Mouse (Mus musculus) spleen, adult 18-20 months (tissue): ENCODE data around the gene Sergef.
"Not testable (repeated sequence)": the region's sequence is repeated elsewhere in the genome, so short reads cannot be mapped to it uniquely, and the experiment has no call there.

Source experiments
- DNase-seq, 2 experiments: peaks; one replicate each; pipeline ENCODE4 v3.0.0; 2022; ENCODE audit warnings: mixed read lengths in 2 of 2

Sergef gene

DNA sequence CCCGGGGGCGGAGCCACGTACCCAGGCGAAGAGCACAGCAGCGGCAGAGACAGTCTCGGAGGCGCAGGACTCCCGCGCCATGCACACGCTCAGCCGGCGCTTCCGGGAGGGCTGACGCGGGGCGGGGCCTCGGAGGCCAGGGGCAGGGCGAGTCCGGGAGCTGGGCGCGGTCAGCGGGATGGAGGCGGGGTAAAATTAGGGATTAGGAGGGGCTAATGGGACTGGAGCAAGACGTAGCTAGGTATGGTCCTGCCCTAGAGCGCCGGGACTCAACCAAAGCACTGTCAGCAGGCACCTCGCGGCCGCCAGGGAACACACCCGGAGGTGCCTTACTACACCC is at the start of gene Sergef:
Gene Sergef (minus strand): TSS at position 116 of the 340 bp plus-strand sequence.
- peak; percentile 83 to 88 for DNase-seq

DNA sequence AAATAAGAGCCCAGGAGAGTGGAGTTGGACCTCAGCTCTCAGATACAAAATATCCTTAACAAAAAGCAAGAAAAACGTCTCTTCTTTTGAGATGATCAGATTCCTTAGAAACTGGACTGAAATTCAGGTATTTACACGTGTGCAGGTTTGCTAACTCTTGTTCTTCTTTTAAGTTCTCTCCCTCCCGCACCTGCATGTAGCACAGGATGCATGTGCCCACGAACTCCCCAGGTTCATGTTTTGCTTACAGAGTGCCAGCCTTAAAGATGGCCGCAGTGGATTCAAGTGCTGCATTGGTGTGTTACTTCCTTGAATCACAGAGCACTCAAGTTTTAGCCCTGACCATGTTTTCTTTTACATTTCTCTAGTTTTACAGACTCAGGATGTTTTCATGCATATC is 47.2 kb upstream of the Sergef start:
- peak; percentile 18 to 33 for DNase-seq

DNA sequence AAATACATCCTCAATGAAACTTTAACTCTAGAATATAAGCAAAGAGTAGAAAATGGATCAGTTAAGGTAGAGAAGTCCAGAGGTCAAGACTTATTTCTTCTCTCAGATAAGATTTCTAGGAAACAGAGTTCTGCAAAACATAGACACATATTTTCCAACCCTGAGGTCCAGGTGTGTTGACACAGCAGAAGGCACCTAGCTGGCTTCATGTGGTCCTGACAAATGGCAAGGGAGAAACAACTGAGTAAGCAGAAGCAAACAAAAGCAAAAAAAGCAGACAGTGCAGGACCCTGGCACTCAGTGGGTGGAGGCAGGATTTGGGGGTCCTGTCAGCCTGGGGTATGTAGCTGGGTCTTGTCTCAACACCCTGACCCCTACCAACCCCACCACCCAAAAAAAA is 41.1 kb upstream of the Sergef start:
- DNase-seq = no peak

DNA sequence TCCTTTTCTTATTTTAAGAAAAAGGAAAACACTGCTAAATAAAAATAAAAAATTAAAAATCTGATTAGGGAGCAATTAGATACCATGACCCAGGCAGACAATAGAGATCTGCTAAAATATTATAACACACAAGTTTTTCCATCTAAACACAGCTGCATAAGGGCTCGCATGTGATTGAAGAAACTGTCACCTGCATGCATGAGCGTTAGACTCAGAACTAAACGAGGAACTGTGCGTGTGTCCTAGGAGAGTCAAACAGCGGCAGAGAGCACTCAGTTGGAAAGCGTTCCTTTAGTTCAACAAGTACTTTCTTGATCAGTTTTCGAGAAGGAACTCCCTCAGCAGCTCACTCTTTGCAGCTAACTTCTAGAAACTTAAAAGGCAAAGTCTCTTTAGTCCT is 39.4 kb upstream of the Sergef start:
- not testable (repeated sequence) for DNase-seq

DNA sequence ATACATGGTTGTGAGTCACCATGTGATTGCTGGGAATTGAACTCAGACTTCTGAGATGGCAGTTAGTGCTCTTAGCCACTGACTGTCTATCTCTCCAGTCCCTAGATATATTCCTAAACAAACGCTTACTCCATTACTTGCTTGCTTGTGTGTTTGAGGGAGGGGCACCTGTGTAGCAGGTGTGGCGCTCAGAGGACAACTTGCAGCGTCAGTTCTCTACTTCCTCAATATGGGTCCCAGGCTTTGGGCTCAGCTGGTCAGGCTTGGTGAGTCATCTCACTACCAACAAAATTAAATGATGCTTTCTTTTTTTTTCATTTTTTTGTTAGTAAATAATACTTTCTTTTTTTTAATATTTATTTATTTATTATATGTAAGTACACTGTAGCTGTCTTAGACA is 38.8 kb upstream of the Sergef start:
- DNase-seq = no peak

DNA sequence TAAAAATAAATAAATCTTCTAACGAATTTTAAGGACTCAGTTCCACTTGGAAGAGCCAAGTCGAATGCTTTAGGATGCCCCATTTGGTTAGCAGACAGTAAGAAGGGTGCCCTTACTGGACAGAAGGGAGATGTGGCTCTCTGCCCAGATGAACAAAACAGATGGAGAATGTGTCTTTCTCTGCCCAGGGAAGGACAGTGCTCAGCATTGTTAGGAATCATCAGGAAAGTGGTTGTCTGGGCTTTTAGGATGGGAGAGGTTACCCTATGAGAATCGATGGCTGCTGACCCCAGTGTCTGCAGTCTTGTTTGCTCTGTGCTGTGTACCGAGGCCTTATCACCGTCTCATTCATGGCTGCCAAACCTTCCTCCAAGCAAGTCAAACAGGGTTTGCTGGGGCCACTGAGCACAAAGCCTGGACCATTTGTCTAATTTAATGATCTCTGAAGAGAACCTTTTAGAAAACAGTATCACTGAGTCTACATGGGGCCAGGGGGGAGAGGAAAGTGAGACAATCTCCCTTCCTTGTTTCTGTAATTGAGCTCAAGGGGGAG is 37.3 kb upstream of the Sergef start:
- no peak for DNase-seq

DNA sequence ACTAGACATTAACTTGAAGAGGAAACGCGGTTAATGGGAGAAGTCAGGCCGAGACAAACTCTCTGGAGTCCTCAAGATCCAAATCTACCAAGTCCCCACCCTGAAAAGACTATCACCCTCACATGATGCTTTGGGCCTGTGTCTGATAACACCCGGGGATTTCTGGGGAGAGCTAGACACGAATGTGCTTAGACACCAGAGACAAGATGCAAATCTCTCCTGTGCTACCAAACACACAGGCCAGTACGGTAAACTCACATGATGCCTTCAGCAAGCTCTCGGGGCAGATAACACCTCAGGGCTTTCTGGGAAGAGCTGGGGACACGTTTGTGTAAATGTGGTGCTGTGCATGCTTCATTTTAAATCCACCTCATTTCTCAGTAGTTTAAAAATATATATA is 36.3 kb upstream of the Sergef start:
- no peak for DNase-seq

DNA sequence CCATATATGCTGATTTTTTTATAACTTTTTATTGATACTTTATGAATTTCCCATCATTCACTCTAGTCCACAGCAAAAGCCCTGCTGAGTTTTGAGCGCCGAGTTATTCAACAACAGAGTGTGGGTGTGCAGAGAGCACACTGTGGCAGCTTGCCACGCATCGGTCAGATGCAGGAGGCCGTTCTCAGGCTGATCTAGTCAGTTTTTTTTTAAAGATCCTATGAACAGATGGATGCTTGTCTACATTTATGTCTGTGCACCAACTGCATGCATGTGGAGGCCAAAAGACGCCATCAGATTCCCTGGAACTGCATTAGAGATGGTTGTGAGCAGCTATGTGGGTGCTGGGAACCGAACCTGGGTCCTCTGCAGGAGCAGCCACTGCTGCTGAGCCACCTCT is 35.5 kb upstream of the Sergef start:
- no peak for DNase-seq

DNA sequence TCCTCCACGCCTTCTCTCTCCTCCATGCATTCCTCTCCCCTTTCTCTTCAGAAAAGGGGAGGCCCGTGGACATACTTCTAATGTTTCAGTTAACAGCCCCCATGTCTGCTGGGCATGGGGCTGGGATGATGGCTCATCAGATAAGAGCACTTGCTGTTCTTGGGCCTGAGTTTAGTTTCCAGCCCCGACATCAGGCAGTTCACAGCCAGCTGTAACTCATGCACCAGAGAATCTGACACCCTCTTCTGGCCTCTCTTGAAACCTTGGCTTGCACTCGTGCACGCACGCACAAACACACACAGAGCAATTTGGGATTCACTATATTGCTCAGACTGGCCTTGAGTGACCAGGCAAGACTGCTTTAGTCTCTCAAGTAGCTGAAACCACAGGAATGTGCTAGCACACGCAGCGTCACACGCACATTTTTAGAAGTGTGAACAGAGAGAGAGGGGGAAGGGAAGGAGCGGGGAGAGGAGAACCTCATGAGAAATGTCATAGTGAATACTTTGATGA is 32.6 kb upstream of the Sergef start, which contains the start of gene Tph1:
Gene Tph1 (minus strand): TSS at position 378 of the 513 bp plus-strand sequence.
- no peak for DNase-seq

DNA sequence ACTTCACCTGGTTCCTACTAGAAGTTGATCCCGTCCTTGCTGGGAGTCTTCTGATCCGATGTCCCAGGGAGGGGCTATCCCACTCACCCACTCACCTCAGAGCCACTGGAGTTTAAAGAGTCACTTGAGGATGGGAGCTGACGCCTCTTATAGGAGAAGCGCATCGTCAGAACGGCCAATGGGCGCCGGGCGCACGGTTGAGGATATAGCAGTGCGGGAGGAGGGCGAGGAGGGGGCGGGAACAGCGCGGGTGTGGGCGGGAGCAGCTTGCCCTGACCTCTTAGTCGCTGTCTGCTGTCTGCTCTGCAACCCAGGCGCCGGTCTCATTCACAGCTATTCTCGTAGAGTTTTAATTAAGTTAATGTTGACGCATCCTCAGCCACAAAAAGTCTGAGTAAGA is 27.6 kb upstream of the Sergef start:
- DNase-seq = no peak

DNA sequence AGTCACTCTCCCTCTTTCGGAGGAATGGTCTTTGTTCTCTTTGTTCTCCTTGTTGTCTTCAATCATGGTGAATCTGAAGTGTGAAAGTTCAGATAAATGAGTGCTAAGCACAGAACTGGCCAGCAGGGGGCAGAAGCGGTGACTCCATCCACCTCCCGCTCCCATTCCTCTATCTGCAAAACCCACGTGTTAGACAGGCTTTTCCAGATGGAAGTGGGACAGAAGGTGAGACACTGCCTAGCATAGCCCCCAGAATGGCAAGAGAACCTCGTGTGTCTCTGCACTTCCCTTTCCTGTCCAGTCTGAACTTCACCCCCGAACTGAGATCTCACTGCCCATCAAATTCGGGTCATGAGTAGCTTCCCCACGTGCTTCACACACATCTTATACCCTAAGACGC is 25.6 kb upstream of the Sergef start:
- peak in 1 of 2 experiments; percentile 22 for DNase-seq

DNA sequence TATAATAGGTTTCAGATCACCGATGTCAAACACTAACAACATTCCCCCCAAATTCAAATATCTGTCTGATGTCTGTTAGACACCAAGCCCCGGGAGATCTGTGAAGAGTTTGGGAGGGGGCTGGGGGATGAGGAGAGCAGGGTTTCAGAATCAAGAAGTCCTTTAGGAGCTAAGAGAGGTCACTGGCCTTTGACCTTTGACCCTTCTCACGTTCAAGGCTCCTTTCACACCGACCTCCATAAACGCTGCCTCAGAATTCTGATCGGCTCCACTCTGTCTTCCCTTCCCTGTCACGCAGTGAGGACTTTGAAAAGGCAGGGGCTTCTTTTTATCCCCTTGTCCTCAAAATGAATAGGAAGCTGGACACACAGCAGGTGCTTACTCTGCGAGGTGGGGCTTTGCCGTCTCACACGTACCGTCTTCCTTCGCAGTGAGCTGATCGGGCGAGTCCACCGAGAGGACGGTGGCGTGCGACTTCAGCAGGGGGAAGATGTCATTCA is 22.0 kb upstream of the Sergef start:
- no peak for DNase-seq

DNA sequence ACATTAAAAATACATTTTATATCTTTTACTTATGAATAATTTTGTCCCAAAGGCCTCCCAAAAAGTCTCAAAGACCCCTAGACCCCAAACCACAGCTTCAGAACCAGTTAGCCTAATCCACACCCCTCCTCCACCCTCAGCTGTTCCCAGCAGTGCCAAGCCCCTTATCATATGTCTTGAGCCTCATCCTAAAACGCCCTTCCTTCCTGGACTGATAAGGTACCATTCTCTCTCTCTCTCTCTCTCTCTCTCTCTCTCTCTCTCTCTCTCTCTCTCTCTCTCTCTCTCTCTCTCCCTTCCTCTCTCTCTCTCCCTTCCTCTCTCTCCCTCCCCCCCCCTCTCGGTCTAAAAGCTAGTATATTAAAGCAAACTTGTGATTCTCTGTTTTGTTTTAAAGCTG is 12.7 kb upstream of the Sergef start:
- DNase-seq = no peak

DNA sequence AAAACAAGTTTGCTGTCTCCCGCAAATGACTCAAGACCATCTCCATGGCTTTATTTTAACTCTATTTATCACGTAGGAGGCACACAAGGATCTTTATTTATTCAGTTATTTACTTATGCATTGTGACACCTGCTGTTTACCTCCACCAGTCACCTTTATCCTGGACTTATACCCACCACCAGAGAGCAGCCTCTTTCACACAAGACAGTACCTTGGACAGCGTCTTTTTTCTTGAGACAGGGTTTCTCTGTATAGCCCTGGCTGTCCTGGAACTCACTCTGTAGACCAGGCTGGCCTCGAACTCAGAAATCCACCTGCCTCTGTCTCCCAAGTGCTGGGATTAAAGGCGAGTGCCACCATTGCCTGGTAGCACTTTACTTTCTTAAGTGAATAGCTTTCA is 10.6 kb upstream of the Sergef start:
- DNase-seq = not testable (repeated sequence)

DNA sequence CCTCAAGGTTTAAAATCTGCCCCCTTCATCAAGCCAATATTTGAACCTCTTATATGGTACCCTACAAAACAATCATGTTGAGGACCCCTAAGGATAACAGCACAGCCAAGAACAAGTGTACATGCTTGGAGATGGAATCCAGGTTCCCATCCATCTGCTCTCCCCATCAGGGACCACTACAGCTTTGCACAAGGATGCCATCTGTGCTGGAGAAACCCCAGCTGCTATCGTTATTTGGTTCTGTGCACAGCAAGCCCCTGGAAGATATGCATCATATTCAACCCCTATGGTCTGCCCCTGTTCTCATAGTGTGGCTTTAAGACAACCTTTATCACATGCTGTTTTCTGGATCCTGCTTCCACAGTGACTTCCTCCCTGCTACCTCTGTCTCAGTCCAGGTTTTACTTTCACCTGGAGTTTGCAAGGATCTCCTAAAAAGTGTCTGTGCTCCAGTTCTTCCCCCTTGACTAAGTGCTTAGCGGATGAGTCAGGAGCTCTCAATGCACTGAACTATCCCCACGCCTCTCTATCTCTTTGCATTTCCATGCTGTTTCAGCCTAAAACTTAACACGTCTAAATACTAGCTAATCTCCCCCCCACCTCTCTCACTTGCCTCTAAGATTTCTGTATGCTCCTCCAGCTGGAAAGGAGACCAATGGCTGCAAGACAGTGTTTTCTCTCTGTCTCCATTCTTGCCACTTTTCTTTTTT is 9.0 kb upstream of the Sergef start:
- DNase-seq = no peak

DNA sequence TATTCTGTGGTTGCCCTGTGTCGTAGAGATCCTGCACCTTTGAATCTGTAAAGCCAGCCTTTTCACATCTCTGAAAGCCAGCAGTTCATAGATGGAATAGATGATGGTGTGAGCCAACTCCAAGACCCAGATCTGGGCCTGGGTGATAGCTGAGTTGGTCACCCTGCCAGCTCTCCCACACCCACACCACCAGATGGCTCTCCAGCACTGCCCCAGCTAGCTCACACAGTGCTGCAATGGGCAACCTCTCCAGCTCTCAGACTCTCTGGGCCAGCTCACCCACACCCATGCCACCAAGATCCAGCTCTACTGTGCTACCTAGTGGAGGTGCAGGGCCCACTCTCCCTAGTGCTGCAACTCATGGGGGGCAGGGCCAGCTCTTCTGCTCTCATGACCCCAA is 3.6 kb upstream of the Sergef start:
- DNase-seq = no peak

DNA sequence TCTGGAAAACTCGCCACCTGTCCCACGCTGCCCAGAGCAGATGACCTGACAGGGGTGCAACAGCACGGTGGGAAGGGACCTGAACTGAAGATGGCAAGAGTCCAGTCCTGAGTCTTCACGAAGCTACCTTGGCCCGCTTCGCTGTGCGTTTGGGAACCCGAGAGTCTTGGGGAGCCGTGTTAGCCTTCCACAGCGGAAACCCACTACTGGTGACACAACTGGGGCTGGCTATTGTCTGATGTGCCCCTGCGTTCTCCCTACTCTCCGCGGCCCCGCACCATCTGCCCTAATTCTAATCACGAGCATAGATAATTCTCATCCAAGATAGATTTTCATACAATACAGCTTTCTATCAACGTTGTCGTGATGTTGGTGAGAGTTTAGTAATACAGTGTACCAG is 455 bp upstream of the Sergef start:
- DNase-seq = no peak

DNA sequence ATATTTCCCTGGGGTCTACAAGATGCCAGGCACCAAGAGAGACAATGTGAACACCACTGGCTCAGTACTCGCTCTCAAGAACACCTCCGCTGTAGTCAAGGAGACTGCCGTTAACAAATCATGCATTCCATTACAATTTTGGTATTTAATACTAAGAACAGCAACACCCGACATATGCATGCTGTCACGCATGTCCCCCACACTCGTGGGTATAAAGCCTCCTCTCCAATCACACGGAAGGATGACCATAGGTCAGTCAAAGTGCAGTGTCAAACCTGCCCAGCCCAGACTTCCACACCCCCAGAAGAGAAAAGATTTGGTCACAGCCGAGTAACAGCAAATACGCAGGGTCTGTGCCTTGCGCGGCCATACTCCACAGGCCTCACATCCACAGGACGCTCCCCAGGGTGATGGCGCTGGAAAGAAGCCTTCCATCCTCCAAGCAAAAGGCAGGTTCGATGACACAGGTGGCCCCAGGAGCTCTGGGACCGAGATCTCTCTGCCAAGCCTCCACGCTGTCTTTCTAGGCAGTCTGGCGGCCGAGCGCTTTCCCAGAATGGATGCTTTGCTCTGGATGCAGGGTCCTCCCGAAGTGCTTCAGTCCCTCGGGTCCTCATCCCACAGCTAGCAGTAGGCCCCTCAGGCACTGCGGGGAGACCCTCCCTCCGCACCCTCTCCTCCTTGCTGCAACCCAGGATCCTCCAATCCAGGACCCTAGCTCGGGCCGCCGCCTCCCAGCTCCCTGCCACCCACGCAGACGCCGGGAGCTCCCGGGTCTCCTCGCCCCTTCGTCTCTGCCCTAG is 517 bp downstream of the Sergef start:
- no peak for DNase-seq

DNA sequence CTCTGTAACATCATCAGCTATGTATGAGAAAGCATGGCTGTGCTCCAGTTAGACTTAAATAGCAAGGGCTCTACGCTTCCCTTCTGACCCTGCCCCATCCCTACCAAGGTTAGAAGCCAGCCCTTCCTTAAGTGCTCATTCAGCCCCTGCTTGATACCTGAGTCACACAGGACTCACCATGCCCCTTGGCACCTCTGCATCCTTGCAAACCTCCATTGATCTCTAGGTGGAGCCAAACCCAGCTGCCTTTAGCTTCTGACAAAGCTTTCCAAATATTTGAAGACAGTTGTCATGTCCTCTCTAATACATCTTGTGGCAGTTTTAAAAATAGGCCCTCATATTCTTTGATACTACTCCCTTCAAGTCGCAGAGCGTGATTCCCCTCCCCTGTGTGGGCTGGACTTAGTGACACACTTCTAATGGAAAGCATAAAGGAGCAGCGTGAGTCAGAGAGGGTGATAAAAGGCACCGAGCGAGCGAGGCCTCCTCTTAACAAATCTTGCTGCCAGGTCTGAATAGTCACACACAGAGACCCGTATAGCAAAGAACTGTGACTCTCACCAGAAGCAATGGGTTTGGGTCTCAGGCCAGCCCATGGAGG is 11.1 kb downstream of the Sergef start:
- no peak for DNase-seq

DNA sequence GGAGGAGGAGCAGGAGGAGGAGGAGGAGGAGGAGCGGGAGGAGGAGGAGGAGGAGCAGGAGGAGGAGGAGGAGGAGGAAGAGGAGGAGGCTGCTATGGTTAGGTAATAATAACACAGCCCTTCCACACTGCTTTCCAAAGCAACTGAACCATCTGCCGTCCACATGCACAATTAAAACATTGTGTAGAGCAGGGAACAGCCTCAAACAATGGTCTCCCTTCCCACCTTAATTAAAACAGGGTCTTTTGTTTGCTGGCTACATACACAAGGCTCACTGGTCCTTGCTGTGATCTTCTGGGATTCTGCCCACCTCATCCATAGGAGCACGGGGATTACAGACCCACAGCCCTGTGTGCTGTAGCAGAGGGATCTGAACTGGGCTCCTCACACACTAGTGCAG is 15.6 kb downstream of the Sergef start:
- DNase-seq = no peak

DNA sequence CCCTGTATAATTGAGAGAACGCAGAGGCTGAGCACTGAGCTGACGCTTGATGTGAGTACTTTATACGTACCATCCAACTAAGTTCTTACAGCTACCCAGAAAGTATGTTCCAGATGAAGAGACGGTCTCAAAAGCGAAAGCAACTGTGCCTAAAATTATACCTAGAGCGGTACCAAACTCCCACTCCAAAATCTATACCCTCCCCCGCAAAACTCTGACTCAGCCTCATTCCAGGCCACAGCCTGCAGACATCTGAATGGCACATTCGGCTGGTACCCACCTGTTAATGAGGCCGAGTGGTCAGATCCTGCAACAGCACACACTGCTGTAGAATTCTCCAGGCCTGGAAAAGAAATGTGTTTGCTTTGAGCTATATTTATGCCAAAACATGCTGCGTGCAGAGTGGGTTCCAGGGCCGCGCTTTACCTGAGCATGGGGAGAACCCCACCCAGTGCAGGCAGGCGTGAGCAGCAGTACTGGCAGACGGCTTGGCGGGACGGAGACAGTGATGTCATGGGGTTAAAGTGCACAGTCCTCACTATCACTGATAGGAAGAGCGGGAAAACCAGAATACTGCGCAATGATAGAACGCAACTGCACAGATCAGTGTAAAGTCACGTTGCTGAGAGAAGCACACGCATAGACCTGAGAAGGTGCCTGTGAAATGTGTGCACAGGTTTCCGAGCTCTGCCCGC is 21.0 kb downstream of the Sergef start:
- no peak for DNase-seq

DNA sequence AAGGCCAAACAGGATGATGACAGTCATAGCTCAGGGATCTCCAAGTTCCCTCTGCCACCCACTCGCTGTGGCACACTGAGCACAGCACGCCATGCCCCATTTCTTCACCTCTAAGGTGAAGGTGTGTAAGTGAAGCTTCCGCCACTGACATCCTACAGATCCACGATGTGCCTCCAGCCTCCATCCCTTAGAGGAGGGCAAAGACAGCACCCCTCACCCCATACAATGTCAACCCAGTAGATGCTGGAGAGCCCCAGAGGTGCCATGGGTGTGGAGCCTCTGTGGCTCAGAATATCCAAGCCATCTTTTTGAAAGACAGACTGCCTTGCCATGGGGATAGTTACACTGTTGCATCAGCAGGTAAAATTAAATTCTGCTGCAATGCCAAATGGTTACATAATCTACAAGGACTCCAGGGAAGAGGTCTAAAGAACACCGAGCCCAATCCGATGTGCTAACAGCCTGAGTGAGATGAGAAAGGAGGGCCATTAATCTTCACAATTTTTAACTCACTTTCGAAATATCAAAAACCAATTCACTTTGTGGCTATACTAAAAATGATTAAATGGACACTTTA is 23.1 kb downstream of the Sergef start:
- no peak for DNase-seq
